In the genomic region with DNA sequence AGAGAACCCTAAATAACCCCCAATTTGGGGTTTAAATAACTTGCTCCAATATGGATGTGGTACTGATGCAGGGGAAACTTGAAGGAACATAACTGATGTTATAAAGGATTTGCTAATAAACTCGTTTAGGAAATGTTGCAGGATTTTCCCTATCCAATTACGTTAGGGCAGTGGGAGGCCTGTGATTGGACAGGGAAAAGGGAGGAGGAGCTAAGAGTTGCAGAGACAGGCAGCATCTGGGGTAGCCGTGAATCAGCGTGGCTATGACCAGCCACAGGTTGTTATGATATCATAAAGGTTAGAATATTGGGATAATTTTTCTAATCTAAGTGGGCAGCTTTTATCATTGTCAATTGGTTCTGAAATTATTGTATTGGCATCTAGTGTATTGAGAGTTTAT, we compare ENCODE assay signal across 27 mouse cellular contexts. TPM values are rescaled to one million over a fixed set of nuclear protein-coding genes. Genes with fewer than 3 reads are reported as not detected.
"Had no signal": no experiment of that assay in that cellular context is flagged by ENCODE, and none has a peak within 500 bp of the region (broad histone marks: within the 10 kb centered on the region; RNA-seq: fewer than 3 reads in every experiment).

No protein-coding gene starts in this region.

- H3K4me3 ChIP-seq: heart, adult 2 months; heart, embryonic 10.5 days; heart, embryonic 12.5 days; hindbrain, embryonic 10.5 days; hindbrain, embryonic 12.5 days; intestine, embryonic 15.5 days; left cerebral cortex, adult 2 months; limb, embryonic 10.5 days; limb, embryonic 12.5 days; liver, embryonic 13.5 days; liver, embryonic 15.5 days had no signal

- H3K36me3 ChIP-seq: heart, embryonic 10.5 days; heart, embryonic 12.5 days; hindbrain, embryonic 10.5 days; hindbrain, embryonic 12.5 days; intestine, embryonic 15.5 days; limb, embryonic 10.5 days; limb, embryonic 12.5 days; liver, embryonic 13.5 days; liver, embryonic 15.5 days had no signal

- DNase-seq: gastrocnemius, postnatal 14 days; gastrocnemius, postnatal 36 days; heart, adult 2 months; heart, postnatal 10 days; heart, postnatal 4 days; kidney, adult 18-20 months; kidney, adult 8-10 months; kidney, postnatal 10 days; kidney, postnatal 25 days; liver; liver, embryonic 13.5 days had no signal

- H3K9me3 ChIP-seq: heart, embryonic 10.5 days; heart, embryonic 12.5 days; hindbrain, embryonic 10.5 days; hindbrain, embryonic 12.5 days; intestine, embryonic 15.5 days; limb, embryonic 10.5 days; limb, embryonic 12.5 days; liver, embryonic 13.5 days; liver, embryonic 15.5 days had no signal

- H3K9ac ChIP-seq: heart, embryonic 12.5 days; hindbrain, embryonic 12.5 days; hindbrain, embryonic 14.5 days; intestine, embryonic 15.5 days; limb, embryonic 12.5 days; liver, embryonic 13.5 days; liver, embryonic 15.5 days had no signal

- H3K27ac ChIP-seq: heart, adult 2 months; heart, embryonic 10.5 days; hindbrain, embryonic 10.5 days; hindbrain, embryonic 12.5 days; hindbrain, embryonic 14.5 days; intestine, embryonic 15.5 days; left cerebral cortex, adult 2 months; limb, embryonic 10.5 days; limb, embryonic 12.5 days; liver, embryonic 13.5 days; liver, embryonic 15.5 days had no signal

- H3K4me1 ChIP-seq: heart, embryonic 10.5 days; heart, embryonic 12.5 days; hindbrain, embryonic 10.5 days; hindbrain, embryonic 12.5 days; intestine, embryonic 15.5 days; limb, embryonic 10.5 days; limb, embryonic 12.5 days; liver, embryonic 13.5 days; liver, embryonic 15.5 days had no signal

- H3K27me3 ChIP-seq: heart, embryonic 12.5 days; hindbrain, embryonic 12.5 days; intestine, embryonic 15.5 days; limb, embryonic 12.5 days; liver, embryonic 13.5 days; liver, embryonic 15.5 days had no signal

RNA-seq across cellular contexts. Expression of gene Siglecf, which starts 23.0 kb away (rescaled TPM):
- total RNA-seq: gastrocnemius, adult 18-20 months; gastrocnemius, adult 8-10 months; gastrocnemius, postnatal 14 days; gastrocnemius, postnatal 36 days; heart, adult 2 months; heart, postnatal 10 days; heart, postnatal 25 days had no signal
- polyA plus RNA-seq: hindbrain, embryonic 12.5 days; inflammation-experienced regulatory T-cells, adult 6 months; kidney, embryonic 14.5 days; kidney, embryonic 16.5 days had no signal
